Mouse (Mus musculus) mature B cell (primary cell): ENCODE results near the gene Slco2a1.
"Not testable (repeated sequence)": the region's sequence is repeated elsewhere in the genome, so short reads cannot be mapped to it uniquely, and the experiment has no call there.

Source experiments
- in situ Hi-C: fragments of 300-500 bp; cut with MboI; formaldehyde crosslinking; loops from 2 replicates; pipeline ENCODE4 v1.14.3; 2019

Gene Slco2a1

DNA sequence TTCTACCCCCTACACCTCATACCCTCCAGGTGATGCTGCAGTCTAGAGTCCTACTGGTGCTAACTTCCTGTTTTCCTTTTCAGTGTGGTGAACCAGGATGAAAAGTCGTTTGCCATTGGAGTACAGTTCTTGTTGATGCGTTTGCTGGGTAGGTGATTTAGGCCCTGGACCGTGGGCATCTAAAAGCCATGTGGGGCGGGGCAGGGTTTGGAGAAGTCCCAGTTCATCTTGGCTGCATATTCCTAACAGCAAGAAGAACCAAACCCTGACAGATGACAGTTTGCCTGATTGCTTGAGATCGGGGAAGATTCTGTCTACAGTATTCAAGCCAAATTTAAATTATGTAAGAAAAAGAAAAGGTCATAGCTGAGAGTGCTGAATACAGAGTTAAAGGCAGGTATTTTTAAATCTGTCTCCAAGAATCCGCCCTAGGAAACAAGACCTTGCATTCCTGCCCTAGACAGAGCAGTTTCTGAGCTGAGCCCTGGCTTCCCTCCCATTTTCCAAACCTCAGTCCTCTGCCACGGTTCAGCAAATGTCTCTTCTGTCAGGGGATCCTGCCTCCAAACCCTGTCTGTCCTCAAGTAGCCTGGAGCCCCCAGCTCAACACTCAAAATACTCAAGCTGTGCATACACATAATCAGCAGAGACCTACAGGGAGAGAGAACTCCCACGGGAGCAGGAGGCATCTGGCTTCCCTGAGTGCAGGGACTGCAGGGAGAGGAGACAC is 93.9 kb downstream of the Slco2a1 start:
- in situ Hi-C loops, result loop anchor here (25.0 kb wide), 1 partner anchor 230 kb away; the partner anchor contains the start of genes 1300017J02Rik and Topbp1

DNA sequence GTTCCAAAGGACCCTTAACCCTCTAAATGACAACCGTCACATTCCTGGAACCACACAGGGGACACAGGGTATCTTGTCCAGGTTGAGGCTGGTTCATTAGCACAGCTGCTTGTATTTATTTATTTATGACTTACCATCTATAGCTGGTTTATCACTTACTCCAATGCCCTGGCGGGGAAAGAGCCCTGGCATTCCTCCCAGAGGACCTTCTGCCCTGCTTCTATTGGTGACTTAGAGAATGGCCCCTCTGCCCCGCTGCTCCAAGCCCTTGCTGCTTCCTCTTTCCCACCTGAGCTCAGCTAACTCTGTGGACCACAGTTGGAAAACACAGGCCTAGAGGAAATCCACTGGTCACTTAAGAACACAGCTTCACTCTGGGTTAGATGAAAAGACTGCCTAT is 94.9 kb downstream of the Slco2a1 start:
- in situ Hi-C loops, result loop anchor here (25.0 kb wide), 1 partner anchor 229 kb away; the partner anchor contains the start of genes 1300017J02Rik and Topbp1

DNA sequence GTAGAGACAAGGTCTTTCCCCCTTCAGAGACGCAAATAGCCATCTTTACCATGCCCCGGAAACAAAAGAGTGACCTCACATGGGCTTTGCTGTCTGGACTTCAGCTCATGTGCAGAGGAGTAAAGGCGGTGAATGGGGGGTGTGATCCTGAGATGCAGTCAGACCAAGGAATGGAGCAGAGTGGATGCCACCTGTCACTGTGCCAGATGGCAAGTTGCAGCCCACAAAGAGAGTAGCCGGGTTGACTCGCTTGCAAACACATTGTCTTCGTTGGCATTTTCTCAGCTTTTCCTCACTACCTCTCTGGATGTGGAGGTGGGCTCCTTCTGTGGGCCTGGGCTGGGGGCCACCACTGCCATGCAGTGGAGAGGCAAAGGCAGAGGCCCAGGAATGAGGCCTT is 98.2 kb downstream of the Slco2a1 start:
- in situ Hi-C loops, result loop anchor here (25.0 kb wide), 1 partner anchor 226 kb away; the partner anchor contains the start of genes 1300017J02Rik and Topbp1

DNA sequence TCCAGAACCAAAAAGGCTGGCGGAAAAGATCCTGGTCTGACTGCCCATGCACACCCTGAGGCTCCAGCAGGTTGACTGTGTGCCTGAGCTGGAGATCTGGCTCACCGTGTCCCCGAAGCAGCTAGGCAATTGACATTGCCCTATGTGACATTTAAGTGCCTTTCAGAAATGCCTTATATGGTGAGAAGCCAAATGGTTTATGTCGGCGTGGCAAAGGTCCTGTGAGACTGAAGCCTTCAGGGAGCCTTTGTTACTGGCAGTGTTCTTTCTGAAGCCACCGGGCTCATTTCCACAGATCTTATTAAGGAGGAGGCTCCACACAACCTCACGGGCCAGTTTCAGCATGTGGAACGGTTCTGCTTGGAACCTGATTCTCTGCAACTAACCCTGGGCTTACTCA is 98.8 kb downstream of the Slco2a1 start:
- in situ Hi-C loops, result loop anchor here (25.0 kb wide), 1 partner anchor 225 kb away; the partner anchor contains the start of genes 1300017J02Rik and Topbp1

DNA sequence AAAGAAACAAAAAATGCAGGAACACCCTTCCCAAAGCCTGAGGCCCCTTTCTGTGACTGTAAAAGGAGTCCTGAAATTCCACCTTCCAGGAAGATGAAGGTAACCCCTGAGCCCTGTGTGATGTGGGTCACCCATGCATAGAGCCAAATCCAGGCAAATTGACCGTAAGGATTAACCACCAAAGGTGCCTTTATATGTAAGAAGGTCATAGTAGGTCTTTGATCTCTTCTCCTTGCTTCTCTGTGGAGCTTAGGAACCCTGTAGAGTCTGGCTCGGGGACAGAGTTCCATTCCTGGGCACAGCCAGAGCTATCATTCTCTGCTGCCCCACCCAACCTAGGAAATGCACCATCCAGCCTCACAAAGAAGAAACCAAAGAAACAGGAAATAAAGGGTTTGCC is 100.1 kb downstream of the Slco2a1 start:
- in situ Hi-C loops, result loop anchor here (25.0 kb wide), 1 partner anchor 224 kb away; the partner anchor contains the start of genes 1300017J02Rik and Topbp1

DNA sequence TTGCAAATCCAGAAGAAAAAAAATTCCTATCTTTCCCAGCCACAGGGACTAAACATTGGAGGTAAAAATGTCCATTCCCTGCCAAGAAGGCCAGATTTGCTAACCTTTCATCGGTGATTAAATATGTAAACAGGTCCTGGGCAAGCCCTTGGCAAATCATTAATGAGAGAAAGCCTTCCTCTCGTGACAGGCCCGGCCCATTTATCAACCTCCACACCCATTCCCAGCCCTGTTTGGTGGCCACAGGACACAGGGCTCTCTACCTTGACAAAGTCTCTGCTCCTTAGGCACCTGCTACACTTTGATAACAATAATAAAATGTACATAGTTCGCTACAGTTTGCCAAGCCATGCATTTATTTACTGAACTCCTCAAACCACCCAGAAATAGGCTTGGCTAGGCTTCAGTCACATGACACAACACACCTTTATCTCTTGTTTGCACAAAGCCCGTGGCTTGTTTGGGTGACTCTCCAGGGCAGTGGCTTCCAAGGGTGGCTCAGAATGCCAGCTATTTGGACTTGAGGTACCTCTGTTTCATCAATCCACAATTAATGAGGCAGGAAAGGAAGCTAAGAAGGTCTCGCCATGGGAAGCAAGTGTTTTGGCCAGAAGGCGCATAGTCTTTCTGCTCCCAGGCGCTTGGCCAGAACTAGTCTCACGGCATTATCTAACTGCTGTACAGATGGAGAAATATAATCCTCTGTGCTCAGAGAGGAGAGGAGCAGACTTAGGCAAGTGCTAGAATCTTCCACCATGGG is 101.8 kb downstream of the Slco2a1 start:
- in situ Hi-C loops, result loop anchor here (25.0 kb wide), 1 partner anchor 222 kb away; the partner anchor contains the start of genes 1300017J02Rik and Topbp1

DNA sequence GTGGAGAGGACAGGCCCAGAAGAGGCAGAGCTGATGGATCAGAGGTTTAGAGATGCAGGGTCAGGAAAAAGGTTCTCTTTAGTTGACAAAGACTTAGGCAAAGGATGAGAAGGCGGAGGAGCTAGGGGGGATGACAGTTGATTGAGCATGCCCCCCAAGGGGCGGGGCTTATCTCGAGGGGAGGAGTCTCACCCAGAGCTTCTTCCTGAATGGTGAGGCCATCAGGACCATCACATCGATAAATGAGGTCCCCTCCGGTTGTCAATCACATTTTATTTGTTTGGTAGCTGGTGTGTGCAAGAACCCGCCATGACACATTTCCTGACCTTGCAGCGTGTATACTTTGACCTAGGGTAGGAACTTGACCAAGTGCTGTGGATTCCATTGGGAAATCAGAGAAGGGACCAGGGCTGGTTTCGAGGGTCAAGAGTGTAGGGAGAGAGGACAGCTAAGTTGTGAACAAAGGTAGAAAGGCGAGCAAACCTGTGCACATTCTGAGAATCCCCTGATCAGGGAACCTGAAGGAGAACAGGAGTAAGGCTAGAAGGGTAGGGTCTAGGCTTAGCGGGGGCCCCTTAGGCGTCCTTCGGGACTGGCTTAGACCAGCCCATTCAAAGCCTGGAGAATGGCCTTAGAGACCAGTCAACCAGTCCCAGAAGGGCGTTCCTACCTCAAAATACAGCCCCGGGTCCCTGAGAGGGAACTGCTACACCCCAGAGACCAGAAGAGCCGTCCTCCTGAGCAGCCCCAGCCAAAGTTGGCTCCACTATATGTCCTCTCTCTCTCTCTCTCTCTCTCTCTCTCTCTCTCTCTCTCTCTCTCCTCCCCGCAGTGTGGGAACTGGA is 102.7 kb downstream of the Slco2a1 start:
- in situ Hi-C loops, result loop anchor here (25.0 kb wide), 1 partner anchor 221 kb away; the partner anchor contains the start of genes 1300017J02Rik and Topbp1

DNA sequence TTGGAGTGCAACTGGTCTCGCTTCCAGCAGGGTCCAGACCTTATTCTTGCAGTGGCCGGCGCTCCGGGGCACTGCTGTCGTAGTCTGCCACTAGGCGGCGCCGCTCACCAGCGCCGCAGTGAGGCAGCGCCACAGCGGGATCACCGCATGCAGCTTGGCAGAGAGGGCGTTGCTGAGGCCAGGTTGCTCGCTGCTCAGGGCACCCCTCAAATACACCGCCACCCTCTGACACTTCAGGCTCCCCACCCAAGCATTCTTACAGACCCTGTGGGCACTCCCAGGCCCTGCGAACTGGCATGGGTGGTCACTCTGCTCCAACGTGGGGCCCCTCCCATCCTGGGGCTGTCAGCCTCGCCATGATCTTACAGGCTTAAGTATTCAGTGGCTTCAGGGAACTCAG is 103.7 kb downstream of the Slco2a1 start:
- in situ Hi-C loops, result loop anchor here (25.0 kb wide), 1 partner anchor 220 kb away; the partner anchor contains the start of genes 1300017J02Rik and Topbp1

DNA sequence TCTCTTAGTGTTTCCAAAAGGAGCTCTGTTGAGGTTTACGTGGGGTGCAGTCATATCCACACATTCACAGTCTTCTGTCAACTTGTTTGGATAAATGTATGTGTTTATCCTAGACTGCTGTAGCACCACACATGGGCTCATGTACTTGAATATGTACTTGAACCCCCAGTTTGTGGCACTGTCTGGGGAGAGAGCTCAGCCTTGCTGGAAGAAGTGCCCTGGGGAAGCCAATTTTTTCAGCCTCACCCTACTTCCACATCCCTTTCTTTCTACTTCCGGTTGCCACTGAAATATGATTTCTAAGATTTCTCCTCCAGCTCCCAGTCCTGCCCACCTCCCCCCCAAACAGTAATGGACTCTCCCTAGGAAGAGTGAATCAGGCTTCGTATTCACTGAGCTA is 105.2 kb downstream of the Slco2a1 start:
- in situ Hi-C loops, result loop anchor here (25.0 kb wide), 1 partner anchor 219 kb away; the partner anchor contains the start of genes 1300017J02Rik and Topbp1

DNA sequence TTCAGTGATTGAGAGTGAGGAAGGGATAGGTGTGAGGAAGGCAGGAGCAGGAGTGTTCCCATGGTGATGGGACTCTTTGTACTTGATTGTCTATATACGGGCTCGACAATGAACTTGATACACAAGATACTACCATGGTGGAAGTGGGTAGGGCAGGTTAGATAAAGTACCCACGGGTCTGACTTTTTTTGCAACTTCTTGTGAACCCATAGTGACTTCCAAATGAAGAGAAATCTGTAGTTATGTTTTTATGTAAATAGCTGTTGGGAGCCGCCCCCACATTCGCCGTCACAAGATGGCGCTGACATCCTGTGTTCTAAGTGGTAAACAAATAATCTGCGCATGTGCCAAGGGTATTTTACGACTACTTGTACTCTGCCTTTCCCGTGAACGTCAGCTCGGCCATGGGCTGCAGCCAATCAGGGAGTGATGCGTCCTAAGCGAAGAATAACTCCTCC is 119.9 kb downstream of the Slco2a1 start:
- in situ Hi-C loops, result not testable (repeated sequence)

DNA sequence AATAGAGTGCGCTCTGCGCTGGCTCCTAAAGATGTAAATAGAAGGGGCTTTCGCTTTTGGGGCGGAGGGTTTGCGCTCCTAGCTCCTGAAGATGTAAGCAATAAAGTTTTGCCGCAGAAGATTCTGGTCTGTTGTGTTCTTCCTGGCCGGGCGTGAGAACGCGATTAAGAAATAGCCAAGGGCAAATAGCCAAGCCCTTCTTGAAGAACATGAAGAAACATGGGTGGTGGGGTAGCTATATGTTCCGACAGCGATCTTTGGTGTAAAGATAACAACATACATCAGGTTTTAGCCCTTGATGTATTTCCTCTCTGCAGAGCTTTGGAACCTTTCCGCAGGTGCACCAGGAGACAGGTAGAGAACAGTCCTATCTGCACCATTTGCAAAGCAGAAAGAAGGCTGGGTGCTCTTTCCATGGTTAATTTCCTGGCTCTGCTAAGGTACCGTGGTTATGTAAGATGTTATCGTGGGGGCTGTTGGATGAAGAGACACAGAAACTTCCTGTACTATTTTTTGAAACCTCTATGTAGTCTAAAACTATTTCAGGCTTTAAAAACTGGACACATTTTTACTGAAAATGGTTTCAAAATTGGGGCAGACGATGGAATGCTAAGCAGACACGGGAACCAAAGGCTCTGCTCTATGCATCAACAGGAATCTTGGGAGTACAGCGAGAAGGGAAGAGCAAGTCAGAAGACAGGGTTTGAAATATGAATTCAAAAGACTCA is 120.6 kb downstream of the Slco2a1 start:
- in situ Hi-C loops, result no loop called here

DNA sequence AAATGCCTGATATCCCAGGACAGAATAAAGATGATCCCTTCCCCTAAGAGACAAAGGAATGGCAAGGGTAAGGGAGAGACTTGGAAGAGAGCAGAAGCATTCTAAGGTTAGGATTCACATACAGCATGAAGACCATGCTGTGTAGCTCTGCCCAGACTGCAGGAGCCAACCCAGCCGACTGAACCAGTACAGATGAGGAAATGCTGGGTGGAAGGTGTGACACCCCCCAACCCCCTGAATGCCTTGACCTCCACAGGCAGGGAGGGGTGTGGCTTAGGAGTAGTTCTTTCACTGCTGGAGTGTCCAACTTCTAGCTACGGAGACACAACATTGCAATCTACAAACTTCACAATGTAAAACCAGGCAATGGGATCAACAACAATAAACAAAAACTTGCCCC is 121.4 kb downstream of the Slco2a1 start:
- in situ Hi-C loops, result no loop called here

DNA sequence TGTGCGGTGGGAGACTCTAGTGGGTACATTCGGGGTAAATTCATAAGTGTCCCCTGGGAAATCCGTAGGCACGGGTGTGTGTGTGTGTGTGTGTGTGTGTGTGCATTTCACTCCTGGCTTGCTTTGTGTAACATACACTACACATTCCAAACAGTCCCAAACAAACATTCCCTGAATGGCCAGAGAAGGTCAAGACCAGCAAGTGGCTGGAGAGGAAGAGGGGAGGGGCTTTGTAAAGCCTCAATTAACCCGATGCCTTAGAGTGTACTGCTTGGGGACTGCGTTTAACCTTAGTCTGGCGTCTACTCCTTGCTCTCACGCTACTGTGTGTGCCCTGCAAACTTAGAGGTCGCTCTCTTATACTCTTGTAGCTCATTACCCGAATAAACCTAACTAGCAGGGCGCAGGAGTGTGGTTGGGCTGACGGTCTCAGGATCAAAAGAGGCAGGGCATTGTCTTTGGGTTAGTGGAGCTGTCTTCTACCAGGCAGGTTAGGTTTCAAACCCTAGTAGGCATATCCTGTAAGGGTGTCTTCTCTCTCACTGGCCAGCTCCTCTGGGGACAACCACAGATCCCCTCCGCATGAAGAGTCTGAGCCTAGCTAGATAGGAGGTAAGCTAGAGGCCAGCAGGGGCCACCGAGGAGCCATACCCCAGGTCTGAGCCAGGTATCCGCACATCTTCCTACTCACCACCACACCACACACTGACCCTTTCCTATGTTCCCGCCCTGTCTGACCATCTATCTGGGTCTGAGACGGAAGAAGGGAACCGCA is 122.4 kb downstream of the Slco2a1 start:
- in situ Hi-C loops, result no loop called here

DNA sequence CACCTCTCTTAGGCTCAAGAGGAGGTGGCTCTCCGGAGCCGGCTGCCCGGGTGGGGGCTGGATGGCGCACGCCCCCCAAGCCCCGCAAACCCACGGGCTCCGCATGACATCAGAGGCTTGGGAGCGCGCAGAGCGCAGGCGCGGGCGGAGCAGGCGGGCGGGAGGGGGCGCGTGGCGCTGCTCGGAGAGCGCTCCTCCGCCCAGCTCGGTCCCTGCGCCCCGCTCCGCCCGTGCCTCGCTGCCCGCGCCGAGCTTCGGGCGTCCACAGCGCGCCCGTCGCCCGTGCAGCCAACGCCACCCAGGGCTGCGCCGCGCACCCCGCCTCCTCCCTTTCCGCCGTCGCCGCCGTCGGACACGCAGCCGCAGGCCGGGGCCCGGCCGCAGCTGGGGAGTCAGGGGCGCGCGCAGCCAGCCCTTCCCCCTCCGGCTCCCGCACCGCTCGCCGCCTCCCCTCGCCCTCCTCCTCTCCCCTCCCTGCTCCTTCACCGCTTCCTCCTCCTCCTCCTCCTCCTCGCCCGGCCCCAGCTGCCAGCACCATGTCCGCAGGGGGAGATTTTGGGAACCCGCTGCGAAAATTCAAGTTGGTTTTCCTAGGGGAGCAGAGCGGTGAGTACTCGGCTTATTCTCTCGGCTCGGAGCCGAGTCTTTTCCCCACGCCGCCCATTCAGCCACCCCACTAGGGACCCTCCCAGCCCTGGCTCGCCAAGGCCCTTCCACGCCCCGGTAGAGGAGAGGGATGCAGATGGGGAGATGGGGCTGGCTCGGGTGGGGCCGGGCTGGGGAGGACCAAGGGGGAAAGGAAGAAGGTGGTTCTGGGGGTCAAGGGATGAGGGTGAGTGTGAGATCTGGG is 123.3 kb downstream of the Slco2a1 start, which contains the start of gene Rab6b:
Gene Rab6b, plus strand, starts transcription at position 167 of the 850 bp plus-strand sequence.
- in situ Hi-C loops, result no loop called here

DNA sequence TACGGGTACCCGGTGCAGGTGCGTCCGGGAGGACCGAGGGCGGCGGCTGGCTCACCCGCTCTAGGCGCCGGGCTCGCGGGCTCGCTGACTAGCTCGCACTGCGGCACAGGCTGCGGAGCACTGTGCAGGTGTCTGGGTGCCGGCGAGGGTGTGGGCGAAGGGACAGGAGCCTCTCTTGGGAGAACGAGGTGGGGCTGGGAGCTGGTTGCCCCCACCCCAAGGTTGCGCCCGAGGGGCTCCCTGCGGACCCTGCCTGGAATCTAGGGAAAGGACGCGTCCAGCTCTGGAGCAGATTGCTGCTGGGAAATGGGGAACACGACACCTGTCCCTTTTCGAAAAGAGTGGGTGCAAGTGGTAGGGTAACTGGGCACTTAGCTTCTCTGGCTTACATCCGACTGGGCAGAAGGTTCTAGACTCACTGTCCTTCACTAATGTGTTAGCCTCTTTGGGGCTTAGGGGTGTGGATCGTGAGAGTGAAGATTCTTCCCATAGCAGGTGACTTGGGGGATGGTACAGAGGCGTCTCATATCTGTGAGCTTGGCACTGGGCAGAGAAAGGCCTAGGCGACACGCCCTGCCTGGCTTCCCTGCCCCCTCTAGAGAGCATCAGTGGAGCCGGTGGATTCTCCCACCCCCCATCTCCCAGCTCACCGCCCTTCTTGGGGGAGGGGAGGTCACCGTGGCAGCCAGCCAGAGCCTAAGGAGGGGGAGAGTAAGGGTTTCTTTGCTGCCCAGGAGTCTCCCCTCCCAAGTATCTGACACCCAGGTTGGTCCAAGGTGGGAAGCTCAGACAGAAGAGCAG is 124.2 kb downstream of the Slco2a1 start:
- in situ Hi-C loops, result no loop called here

DNA sequence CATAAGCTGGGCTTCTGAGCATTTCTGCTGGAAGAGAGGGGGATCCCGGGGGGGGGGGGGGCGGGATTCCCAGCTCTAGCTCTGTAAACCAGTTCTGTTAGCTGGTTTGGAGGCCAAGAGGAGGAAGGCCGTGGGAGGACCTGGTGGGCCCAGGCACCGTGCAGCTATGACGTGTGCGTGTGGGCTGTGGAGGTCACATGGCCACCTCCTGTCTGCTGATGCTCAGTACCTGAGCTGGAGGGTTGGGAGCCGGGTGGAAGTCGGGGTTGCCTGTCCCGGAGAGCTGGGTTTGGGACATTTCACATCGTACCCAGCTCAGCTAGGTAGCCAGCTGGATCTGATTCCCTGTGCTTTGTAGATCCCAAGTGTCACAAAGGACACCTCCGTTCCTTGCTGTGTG is 124.8 kb downstream of the Slco2a1 start:
- in situ Hi-C loops, result no loop called here

DNA sequence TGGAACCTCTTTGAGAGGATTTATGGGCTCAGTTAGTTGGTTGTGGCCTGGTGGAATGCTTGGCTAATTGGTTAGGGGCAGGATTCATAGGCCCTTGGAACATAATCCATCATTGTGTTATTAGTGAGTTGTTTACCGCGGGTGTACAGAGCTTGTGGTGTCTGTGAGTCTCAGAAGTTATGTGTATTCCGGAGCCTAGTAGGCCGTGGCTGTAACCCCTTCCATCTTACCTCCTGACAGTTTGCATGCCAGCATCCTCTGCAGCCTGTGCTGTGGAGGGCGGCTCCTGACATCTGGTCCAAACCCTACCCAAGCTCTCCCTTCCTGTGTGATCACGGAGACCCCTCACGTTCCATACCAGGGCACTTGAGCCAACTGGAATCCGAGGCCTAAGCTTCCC is 125.8 kb downstream of the Slco2a1 start:
- in situ Hi-C loops, result no loop called here

DNA sequence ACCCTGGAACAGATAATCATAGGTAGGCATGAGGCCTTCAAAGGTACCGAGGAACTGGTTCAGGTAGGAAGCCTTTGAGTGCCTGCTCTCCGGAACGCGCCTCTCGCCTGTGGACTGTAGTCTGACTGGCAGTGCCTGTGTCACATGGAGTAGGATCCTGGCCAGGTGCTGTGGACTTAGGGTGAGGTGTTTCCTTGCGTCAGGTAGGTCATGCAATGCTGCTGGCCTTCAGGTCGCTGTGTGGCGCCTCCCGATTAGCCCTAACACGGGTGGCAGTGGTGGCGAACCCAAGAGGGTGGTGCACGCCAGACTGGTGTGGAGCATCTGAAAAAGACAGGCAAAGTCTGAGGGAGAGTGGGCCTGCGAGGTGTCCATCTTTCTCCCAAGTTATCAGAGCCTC is 126.4 kb downstream of the Slco2a1 start:
- in situ Hi-C loops, result no loop called here
